In genomic region chr9:118367314-118367713, GRCm38 (mm10) we compare ENCODE assay signal across 19 mouse cellular contexts.
"Had no signal": no experiment of that assay in that cellular context is flagged by ENCODE, and none has a peak within 500 bp of the region (broad histone marks: within the 10 kb centered on the region; RNA-seq: fewer than 3 reads in every experiment).

No protein-coding gene starts in this region.

- ATAC-seq: midbrain, embryonic 13.5 days; midbrain, embryonic 15.5 days had no signal

- DNase-seq: lung, adult 18-20 months; lung, embryonic 14.5 days; lung, postnatal 14 days; lung, postnatal 36 days; retina, postnatal 1 day; right cerebral cortex, adult 18-20 months; right cerebral cortex, postnatal 25 days; right cerebral cortex, postnatal 4 days; spleen, adult 18-20 months; thymus, adult 18-20 months; thymus, postnatal 14 days; thymus, postnatal 36 days had no signal

- H3K4me2 ChIP-seq: lung, embryonic 14.5 days; midbrain, embryonic 11.5 days; midbrain, embryonic 13.5 days; midbrain, embryonic 15.5 days; neural tube, embryonic 13.5 days; neural tube, embryonic 15.5 days had no signal

- H3K27me3 ChIP-seq: midbrain, embryonic 13.5 days; midbrain, embryonic 15.5 days; neural tube, embryonic 13.5 days; neural tube, embryonic 15.5 days had no signal

- H3K4me1 ChIP-seq: megakaryocyte, embryonic 14.5 days; midbrain, embryonic 13.5 days; midbrain, embryonic 15.5 days; neural tube, embryonic 13.5 days; neural tube, embryonic 15.5 days had no signal

- H3K27ac ChIP-seq: macrophage; midbrain, embryonic 13.5 days; midbrain, embryonic 15.5 days; neural tube, embryonic 13.5 days; neural tube, embryonic 15.5 days had no signal

- H3K4me3 ChIP-seq: megakaryocyte, embryonic 14.5 days; midbrain, embryonic 13.5 days; midbrain, embryonic 15.5 days; neural tube, embryonic 13.5 days; neural tube, embryonic 15.5 days had no signal

- H3K36me3 ChIP-seq: midbrain, embryonic 13.5 days; midbrain, embryonic 15.5 days; neural tube, embryonic 13.5 days; neural tube, embryonic 15.5 days had no signal

- H3K9ac ChIP-seq: lung, embryonic 14.5 days; midbrain, embryonic 13.5 days; midbrain, embryonic 15.5 days; neural tube, embryonic 13.5 days; neural tube, embryonic 15.5 days had no signal

- H3K9me3 ChIP-seq: midbrain, embryonic 13.5 days; midbrain, embryonic 15.5 days; neural tube, embryonic 13.5 days; neural tube, embryonic 15.5 days had no signal
